In the genomic region with DNA sequence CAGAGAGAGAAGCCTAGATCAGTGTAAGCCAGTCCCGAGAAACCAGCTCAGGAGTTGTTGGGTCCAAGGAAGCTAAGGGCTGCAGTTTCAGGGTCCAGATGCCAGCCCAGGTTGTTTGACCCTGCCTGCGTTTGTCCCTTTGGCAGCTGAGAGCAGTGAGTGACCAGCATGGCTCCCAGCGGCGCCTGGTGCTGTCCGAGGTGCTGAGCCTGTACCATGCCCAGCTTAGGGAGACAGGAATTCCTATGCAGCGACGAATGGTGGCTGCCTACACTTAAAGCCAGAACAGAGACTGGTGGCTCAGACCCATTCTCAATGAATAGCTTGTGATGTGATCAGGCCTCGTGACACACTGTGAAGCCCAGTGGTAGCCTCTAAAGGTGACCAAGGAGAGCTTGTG, we compare ENCODE assay signal across 9 mouse cellular contexts. TPM values are rescaled to one million over a fixed set of nuclear protein-coding genes. Genes with fewer than 3 reads are reported as not detected.
A peak's percentile ranks its signal among the peaks of the same experiment; 100 is the strongest.
DNase-seq lines count a peak whose midpoint lies in the region; ATAC-seq lines count a peak whose summit lies in the region.
"Had no signal": no experiment of that assay in that cellular context is flagged by ENCODE, and none has a peak within 500 bp of the region (broad histone marks: within the 10 kb centered on the region; RNA-seq: fewer than 3 reads in every experiment).

No protein-coding gene starts in this region.

- DNase-seq in hindbrain, embryonic 10.5 days (ENCODE audit: low spot score) = peak; percentile 76
- peak; percentile 66 for DNase-seq in Muller cell, postnatal 12 days (ENCODE audit: inconsistent ontology term)
- peak; percentile 65 for DNase-seq in gastrocnemius, postnatal 10 days
- peak; percentile 69 for DNase-seq in lung, postnatal 10 days
- DNase-seq in thymus, postnatal 36 days = no peak
- no peak for DNase-seq in cerebellum, adult 11-12 months
- no peak for DNase-seq in cerebellum, adult 8-10 months

- H3K9me3 ChIP-seq in hindbrain, embryonic 10.5 days = no peaks in the 10 kb centered on the region
- no peaks in the 10 kb centered on the region for H3K9me3 ChIP-seq in hindbrain, embryonic 16.5 days (ENCODE audit: control insufficient read depth, low read length)

- no peaks in the 10 kb centered on the region for H3K27me3 ChIP-seq in hindbrain, embryonic 10.5 days (ENCODE audit: insufficient read depth, poor library complexity, severe bottlenecking)
- no peaks in the 10 kb centered on the region; the same call in 1 of the 2 replicates for H3K27me3 ChIP-seq in hindbrain, embryonic 16.5 days (replicated peaks; ENCODE audit: control insufficient read depth, insufficient read depth, low read length)

- no peaks in the 10 kb centered on the region for H3K36me3 ChIP-seq in hindbrain, embryonic 10.5 days
- H3K36me3 ChIP-seq in hindbrain, embryonic 16.5 days (ENCODE audit: control insufficient read depth, insufficient read depth, low read length) = no peaks in the 10 kb centered on the region

- H3K4me2 ChIP-seq in hindbrain, embryonic 16.5 days (ENCODE audit: low read length) = no peak overlapping the region

- WGBS in hindbrain, embryonic 10.5 days = 3% methylated on average over 8 of the region's 8 CpGs
- 7% methylated on average over 8 of the region's 8 CpGs for WGBS in hindbrain, embryonic 16.5 days

- H3K9ac ChIP-seq in hindbrain, embryonic 16.5 days (ENCODE audit: low read depth, low read length) = no peak overlapping the region

- peaks cover 47% of the 10 kb centered on the region for H3K4me1 ChIP-seq in hindbrain, embryonic 10.5 days (replicated peaks)
- H3K4me1 ChIP-seq in hindbrain, embryonic 16.5 days (ENCODE audit: control insufficient read depth, insufficient read depth, low read depth, low read length) = peaks cover 6% of the 10 kb centered on the region; the same call in 1 of the 2 replicates

- ATAC-seq in hindbrain, embryonic 16.5 days = no peak

- H3K4me3 ChIP-seq in hindbrain, embryonic 10.5 days = no peak overlapping the region
- H3K4me3 ChIP-seq in hindbrain, embryonic 16.5 days (ENCODE audit: low read length) = no peak overlapping the region

- H3K27ac ChIP-seq in hindbrain, embryonic 10.5 days = peak overlapping the region; percentile 53; the same call in 1 of the 2 replicates
- H3K27ac ChIP-seq in hindbrain, embryonic 16.5 days (ENCODE audit: low read depth, low read length) = no peak overlapping the region

RNA-seq across cellular contexts. Expression of gene Bhlhe23, which starts 20.8 kb away (rescaled TPM):
- 5.0 and 6.1 TPM in 2 replicates for polyA plus RNA-seq in hindbrain, embryonic 10.5 days (2016; fragmentation: Nextera tagmentation; extraction: Ambion mirVana)
- 0.36 and 0.69 TPM in 2 replicates for polyA plus RNA-seq in hindbrain, embryonic 16.5 days (2015; fragmentation: Nextera tagmentation; extraction: Ambion mirVana)
- total RNA-seq in gastrocnemius, postnatal 10 days (2021) = not detected
- polyA plus RNA-seq: heart, embryonic 16.5 days had no signal

RNA-seq across cellular contexts. Expression of gene Slc17a9, which starts 30.8 kb away (rescaled TPM):
- polyA plus RNA-seq in hindbrain, embryonic 10.5 days (2016; fragmentation: Nextera tagmentation; extraction: Ambion mirVana) = 0.25 and 0.54 TPM in 2 replicates
- 0.19 and 0.42 TPM in 2 replicates for polyA plus RNA-seq in hindbrain, embryonic 16.5 days (2015; fragmentation: Nextera tagmentation; extraction: Ambion mirVana)
- 1 to 10 TPM in 1 of 2 experiments, under 1 TPM in 1; 0.52 to 1.8 TPM for total RNA-seq in gastrocnemius, postnatal 10 days (2021)

RNA-seq across cellular contexts. Expression of gene Gid8, which starts 46.0 kb away (rescaled TPM):
- 50.0 and 50.8 TPM in 2 replicates for polyA plus RNA-seq in hindbrain, embryonic 10.5 days (2016; fragmentation: Nextera tagmentation; extraction: Ambion mirVana)
- polyA plus RNA-seq in hindbrain, embryonic 16.5 days (2015; fragmentation: Nextera tagmentation; extraction: Ambion mirVana) = 52.8 and 58.9 TPM in 2 replicates
- total RNA-seq in gastrocnemius, postnatal 10 days (2021) = 10 to 100 TPM; 50.4 to 51.6 TPM

RNA-seq across cellular contexts. Expression of gene Dido1, which starts 46.1 kb away (rescaled TPM):
- polyA plus RNA-seq in hindbrain, embryonic 10.5 days (2016; fragmentation: Nextera tagmentation; extraction: Ambion mirVana) = 31.9 and 33.3 TPM in 2 replicates
- 20.7 and 21.7 TPM in 2 replicates for polyA plus RNA-seq in hindbrain, embryonic 16.5 days (2015; fragmentation: Nextera tagmentation; extraction: Ambion mirVana)
- total RNA-seq in gastrocnemius, postnatal 10 days (2021) = 10 to 100 TPM; 21.4 to 32.2 TPM

Comparison
In these comparisons a context has a peak if more than half of its experiments do, and no peak if none do; other contexts are left out.
1. DNase-seq: peak in hindbrain, embryonic 10.5 days (single experiment), Muller cell, postnatal 12 days (single experiment), gastrocnemius, postnatal 10 days (single experiment) and lung, postnatal 10 days (single experiment); none in thymus, postnatal 36 days (0 of 2), cerebellum, adult 11-12 months (single experiment) and cerebellum, adult 8-10 months (single experiment).